Mouse (Mus musculus) midbrain, embryonic 13.5 days (tissue): ENCODE data around the gene Scml4. TPM values are rescaled to one million over a fixed set of nuclear protein-coding genes. Genes with fewer than 3 reads are reported as not detected.

ENCODE experiments used
- ATAC-seq: fragments of 200-750 bp; cut with Nextera tagmentation; 2 replicates; pipeline ENCODE4 v1.8.0; 2017; ENCODE audit warnings: mild to moderate bottlenecking, moderate TSS enrichment, moderate library complexity
- H3K27ac ChIP-seq: fragments of 300-500 bp; sonication (generic); 2 replicates; pipeline ENCODE4 v1.5.1; 2015; ENCODE audit warnings: inconsistent platforms, mild to moderate bottlenecking, moderate library complexity
- H3K27me3 ChIP-seq: fragments of 300-500 bp; sonication (generic); 2 replicates; pipeline ENCODE4 v1.6.1; 2015; ENCODE audit warnings: mild to moderate bottlenecking, inconsistent platforms
- H3K36me3 ChIP-seq: fragments of 300-500 bp; sonication (generic); 2 replicates; pipeline ENCODE4 v1.6.1; 2015; ENCODE audit warnings: mild to moderate bottlenecking, inconsistent platforms
- H3K4me1 ChIP-seq: fragments of 300-500 bp; sonication (generic); replicated peaks from 2 replicates; pipeline ENCODE4 v1.6.1; 2015; ENCODE audit warnings: inconsistent platforms
- H3K4me2 ChIP-seq: fragments of 300-500 bp; sonication (generic); replicated peaks from 2 replicates; pipeline ENCODE4 v1.6.1; 2015; ENCODE audit warnings: moderate library complexity, mild to moderate bottlenecking, inconsistent platforms
- H3K4me3 ChIP-seq: fragments of 300-500 bp; sonication (generic); replicated peaks from 2 replicates; pipeline ENCODE4 v1.5.1; 2015; ENCODE audit warnings: mild to moderate bottlenecking, inconsistent platforms
- H3K9ac ChIP-seq: fragments of 300-500 bp; sonication (generic); replicated peaks from 2 replicates; pipeline ENCODE4 v1.6.1; 2015; ENCODE audit warnings: mild to moderate bottlenecking, inconsistent platforms
- H3K9me3 ChIP-seq: fragments of 300-500 bp; sonication (generic); 2 replicates; pipeline ENCODE4 v1.6.1; 2016; ENCODE audit warnings: mild to moderate bottlenecking, inconsistent platforms
- WGBS: fragments of 180-500 bp; shearing (Covaris S2); methylation state at CpG from one replicate; pipeline ENCODE4 v1.1.7; 2015; 5-methylcytosine and 5-hydroxymethylcytosine counted together
- polyA plus RNA-seq: library from polyadenylated mRNA; unstranded; fragments of >200 nt; fragmentation: Nextera tagmentation; extraction: Ambion mirVana; gene quantifications from 2 replicates; pipeline ENCODE4 v1.2.1, GENCODE M21; 2015

The Scml4 gene
- polyA plus RNA-seq, 1 experiment from 2014 or later: 10.3 TPM

DNA sequence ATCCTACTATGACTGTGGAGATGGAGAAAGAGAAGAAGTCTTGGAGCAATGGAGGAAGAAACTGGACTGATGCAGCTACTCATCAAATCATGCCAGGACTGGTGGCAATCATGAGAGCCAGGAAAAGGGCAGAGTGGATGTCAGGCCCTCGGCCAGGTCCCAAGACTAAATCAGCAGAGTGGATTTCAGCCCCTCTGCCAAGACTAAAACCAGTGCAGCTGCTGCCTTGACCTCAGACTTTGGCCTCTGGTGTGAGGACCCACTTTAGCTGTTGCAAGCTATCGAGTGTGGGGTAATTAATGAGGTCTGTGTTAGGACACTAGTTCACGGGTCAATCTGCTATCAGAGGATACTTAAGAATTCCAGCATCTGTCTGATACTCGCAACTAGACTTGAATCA, 30.2 kb downstream of the Scml4 start:
- WGBS: 85% methylated on average over 4 of the region's 4 CpGs
- Histone ChIP-seq H3K27me3 (no peaks in the 10 kb centered on the region), H3K4me2 (no peak overlapping the region), H3K9ac (no peak overlapping the region), H3K36me3 (no peaks in the 10 kb centered on the region), H3K27ac (no peak overlapping the region), H3K9me3 (no peaks in the 10 kb centered on the region), H3K4me3 (no peak overlapping the region), H3K4me1 (0 out of 2 replicates have a peak, but pooled peaks cover 10% of the 10 kb centered on the region)
- no peak for ATAC-seq

DNA sequence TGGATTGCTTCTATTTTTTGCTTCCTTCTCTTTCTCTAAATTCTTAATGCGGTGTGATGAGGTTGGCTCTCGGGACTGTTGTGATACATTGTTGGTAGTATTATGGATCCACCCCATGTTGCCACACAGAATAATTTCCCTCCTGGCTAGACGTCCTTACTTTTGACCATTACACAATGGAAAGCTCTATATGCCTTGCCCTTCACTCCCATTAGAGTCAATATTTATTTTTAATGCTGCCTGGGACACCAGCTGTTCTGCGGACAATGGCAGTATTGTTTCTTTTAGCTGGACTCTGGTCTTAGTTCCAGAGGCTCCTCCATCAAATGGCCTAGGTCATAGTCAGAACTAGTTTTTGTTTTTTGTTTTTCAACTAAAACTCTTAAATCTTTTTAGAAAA, 32.1 kb downstream of the Scml4 start:
- WGBS: 61% methylated on average over 4 of the region's 4 CpGs
- Histone ChIP-seq H3K4me3 (no peak overlapping the region), H3K27ac (no peak overlapping the region), H3K36me3 (no peaks in the 10 kb centered on the region), H3K4me2 (no peak overlapping the region), H3K27me3 (no peaks in the 10 kb centered on the region), H3K4me1 (0 out of 2 replicates have a peak, but pooled peaks cover 4% of the 10 kb centered on the region), H3K9me3 (no peaks in the 10 kb centered on the region), H3K9ac (no peak overlapping the region)
- no peak for ATAC-seq

DNA sequence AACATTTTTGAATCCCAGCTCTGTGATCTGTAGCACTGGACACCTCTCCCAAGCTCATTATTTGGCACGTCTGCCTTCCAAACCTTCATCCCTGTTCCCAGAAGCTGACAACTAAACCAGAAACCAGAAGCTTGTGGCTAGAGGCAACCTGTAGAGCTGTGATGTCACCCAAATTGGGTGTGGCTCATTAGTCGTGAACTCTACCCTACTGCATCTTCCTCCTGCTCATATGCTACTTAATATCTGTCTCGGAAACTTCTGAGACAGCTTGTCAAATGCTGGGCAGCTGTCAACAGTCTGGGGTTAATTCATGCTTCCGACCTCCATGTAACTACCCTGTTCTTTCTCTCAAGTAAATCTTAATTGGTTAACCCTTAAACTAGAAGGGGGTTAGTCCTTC, 32.8 kb downstream of the Scml4 start:
- 81% methylated on average over 4 of the region's 4 CpGs for WGBS

DNA sequence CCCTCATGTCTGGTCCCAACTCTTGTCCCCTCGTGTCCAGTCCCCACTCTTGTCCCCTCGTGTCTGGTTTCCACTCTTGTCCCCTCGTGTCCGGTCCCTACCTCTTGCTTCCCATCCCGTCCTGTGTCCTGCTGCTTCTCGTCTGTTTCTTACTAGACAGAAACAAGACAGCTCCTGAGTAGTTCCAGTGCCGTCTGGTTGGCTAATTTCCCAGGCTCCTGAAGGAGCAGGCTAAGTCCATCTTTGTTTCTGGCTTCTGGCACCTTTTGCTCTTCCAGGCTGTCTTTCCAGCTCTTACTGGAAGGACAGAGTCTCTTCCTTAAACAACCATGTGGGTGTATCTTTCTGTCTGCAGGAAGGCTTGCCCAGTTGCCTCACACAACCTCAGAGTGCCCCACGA, 33.7 kb downstream of the Scml4 start:
- H3K27me3 ChIP-seq: no peaks in the 10 kb centered on the region
- WGBS: 83% methylated on average over 8 of the region's 8 CpGs
- 0 out of 2 replicates have a peak, but pooled peaks cover 3% of the 10 kb centered on the region for H3K4me1 ChIP-seq
- H3K9me3 ChIP-seq: no peaks in the 10 kb centered on the region
- no peak overlapping the region for H3K4me3 ChIP-seq
- no peak overlapping the region for H3K27ac ChIP-seq
- H3K9ac ChIP-seq: no peak overlapping the region
- no peak for ATAC-seq
- H3K36me3 ChIP-seq: no peaks in the 10 kb centered on the region
- no peak overlapping the region for H3K4me2 ChIP-seq

More for the DNA sequence above, 32.8 kb downstream of the Scml4 start:
- Histone ChIP-seq H3K9me3 (no peaks in the 10 kb centered on the region), H3K4me3 (no peak overlapping the region), H3K9ac (no peak overlapping the region), H3K27ac (no peak overlapping the region), H3K4me1 (0 out of 2 replicates have a peak, but pooled peaks cover 3% of the 10 kb centered on the region), H3K36me3 (no peaks in the 10 kb centered on the region), H3K4me2 (no peak overlapping the region), H3K27me3 (no peaks in the 10 kb centered on the region)
- ATAC-seq: no peak

DNA sequence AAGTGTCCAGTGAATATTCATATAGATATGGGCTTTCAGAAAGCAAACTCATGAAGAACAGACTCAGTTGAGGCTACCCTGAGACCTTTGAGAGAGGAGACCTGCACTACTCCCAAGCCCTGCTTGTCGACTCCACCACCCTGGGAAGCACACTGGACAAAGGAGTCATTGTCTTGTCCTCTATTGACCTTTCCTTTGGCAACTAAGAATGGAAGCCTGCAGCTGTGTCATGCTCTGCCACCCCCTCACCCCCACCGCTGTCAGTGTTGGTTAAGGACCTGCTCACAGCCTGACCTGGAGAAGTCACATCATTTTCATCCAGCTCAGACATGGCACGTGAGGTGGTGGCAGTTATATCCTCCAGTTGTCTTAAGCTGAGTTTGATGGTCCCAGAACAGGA, 34.1 kb downstream of the Scml4 start:
- no peak overlapping the region for H3K9ac ChIP-seq
- no peaks in the 10 kb centered on the region for H3K9me3 ChIP-seq
- 40% methylated on average over 3 of the region's 3 CpGs for WGBS
- H3K4me2 ChIP-seq: no peak overlapping the region
- H3K27ac ChIP-seq: no peak overlapping the region
- H3K4me3 ChIP-seq: no peak overlapping the region
- H3K36me3 ChIP-seq: no peaks in the 10 kb centered on the region
- no peaks in the 10 kb centered on the region for H3K27me3 ChIP-seq
- H3K4me1 ChIP-seq: 0 out of 2 replicates have a peak, but pooled peaks cover 3% of the 10 kb centered on the region
- no peak for ATAC-seq

DNA sequence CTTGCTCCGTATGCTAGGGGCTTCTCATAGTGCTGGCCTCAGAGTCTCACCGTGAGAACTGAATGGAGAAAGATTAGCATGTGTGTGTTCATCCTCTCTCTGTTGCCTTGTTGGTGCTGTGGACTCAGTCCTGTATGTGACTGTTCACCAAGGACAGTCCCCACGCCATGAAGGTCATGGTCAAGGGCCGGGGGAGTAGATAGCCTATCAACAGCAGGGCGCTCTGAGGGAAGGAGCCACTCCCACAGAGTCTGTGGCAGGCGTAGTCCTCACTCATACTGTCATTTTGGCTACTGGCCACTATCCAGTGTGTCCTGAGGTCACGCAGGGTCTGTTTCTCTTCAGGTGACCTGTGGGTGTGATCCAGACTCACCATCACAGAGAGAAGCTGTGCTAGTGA, 34.5 kb downstream of the Scml4 start:
- Histone ChIP-seq H3K9ac (no peak overlapping the region), H3K9me3 (no peaks in the 10 kb centered on the region), H3K4me1 (0 out of 2 replicates have a peak, but pooled peaks cover 3% of the 10 kb centered on the region), H3K36me3 (no peaks in the 10 kb centered on the region), H3K4me3 (no peak overlapping the region), H3K4me2 (no peak overlapping the region), H3K27ac (no peak overlapping the region), H3K27me3 (no peaks in the 10 kb centered on the region)
- 85% methylated on average over 7 of the region's 7 CpGs for WGBS
- ATAC-seq: no peak

DNA sequence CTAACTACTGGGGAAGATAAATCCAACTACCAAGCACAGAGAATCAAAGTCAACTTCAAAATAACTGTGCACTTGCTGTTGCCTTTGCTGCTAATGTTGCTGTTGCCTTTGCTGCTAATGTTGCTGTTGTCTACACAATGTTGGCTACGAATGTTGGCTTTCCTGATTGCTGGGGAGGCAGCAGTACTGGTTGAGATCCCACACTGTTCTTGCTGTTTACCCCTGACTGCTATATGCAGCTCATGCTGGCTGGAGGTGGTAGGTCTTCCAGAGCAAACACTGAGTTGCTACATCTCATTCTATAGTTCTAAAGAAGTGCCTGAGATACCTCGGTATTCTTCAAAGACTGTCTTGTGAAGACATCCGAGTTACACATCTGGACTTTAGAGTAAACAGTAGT, 36.5 kb downstream of the Scml4 start:
- no peak overlapping the region for H3K27ac ChIP-seq
- H3K4me3 ChIP-seq: no peak overlapping the region
- no peaks in the 10 kb centered on the region for H3K36me3 ChIP-seq
- no peaks in the 10 kb centered on the region for H3K27me3 ChIP-seq
- no peaks in the 10 kb centered on the region for H3K9me3 ChIP-seq
- ATAC-seq: no peak
- WGBS: 92% methylated on average over 3 of the region's 3 CpGs
- H3K9ac ChIP-seq: no peak overlapping the region
- H3K4me1 ChIP-seq: 0 out of 2 replicates have a peak, but pooled peaks cover 3% of the 10 kb centered on the region
- no peak overlapping the region for H3K4me2 ChIP-seq

DNA sequence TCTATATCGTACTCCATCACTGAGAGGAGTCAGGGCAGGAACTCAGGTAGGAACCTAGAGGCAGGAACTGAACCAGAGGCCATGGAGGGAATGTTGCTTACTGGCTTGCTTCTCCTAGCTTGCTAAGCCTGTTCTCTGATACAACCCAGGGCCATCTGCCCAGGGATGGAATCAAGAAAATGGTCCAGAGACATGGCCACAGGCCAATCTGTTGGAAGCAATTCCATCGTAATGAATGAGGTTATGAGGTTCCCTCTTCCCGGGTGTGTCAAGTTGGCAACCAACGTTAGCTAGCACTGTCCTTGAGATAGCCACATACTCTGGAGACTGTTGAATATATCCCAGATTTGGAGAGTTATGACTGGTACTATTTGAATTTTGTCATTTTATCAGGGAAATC, 37.0 kb downstream of the Scml4 start:
- no peak overlapping the region for H3K4me2 ChIP-seq
- no peaks in the 10 kb centered on the region for H3K27me3 ChIP-seq
- H3K9ac ChIP-seq: no peak overlapping the region
- no peaks in the 10 kb centered on the region for H3K9me3 ChIP-seq
- 0 out of 2 replicates have a peak, but pooled peaks cover 3% of the 10 kb centered on the region for H3K4me1 ChIP-seq
- no peak overlapping the region for H3K4me3 ChIP-seq
- H3K27ac ChIP-seq: no peak overlapping the region
- WGBS: 87% methylated on average over 4 of the region's 4 CpGs
- no peak for ATAC-seq
- H3K36me3 ChIP-seq: no peaks in the 10 kb centered on the region

DNA sequence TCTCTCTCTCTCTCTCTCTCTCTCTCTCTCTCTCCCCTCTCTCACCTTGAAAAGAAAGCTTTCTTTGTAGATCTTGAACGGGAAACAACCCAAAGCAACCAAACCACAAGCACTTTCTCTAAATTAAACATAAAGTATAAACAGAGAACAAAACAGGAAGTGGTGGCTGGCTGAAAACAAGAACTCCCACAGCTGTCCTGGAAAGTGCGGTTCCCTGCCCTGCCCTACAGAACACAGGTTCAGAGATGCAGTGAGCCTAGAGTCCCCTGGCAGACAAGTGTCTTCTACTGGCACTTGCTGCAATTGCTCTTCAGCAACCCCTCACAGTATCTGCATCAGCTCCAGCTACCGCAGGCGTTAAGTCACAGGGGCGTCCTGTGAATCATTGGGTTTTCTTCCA, 37.5 kb downstream of the Scml4 start:
- no peak overlapping the region for H3K4me3 ChIP-seq
- 0 out of 2 replicates have a peak, but pooled peaks cover 3% of the 10 kb centered on the region for H3K4me1 ChIP-seq
- no peak overlapping the region for H3K27ac ChIP-seq
- no peak for ATAC-seq
- H3K9me3 ChIP-seq: no peaks in the 10 kb centered on the region
- H3K36me3 ChIP-seq: no peaks in the 10 kb centered on the region
- H3K9ac ChIP-seq: no peak overlapping the region
- no peaks in the 10 kb centered on the region for H3K27me3 ChIP-seq
- WGBS: 90% methylated on average over 5 of the region's 5 CpGs
- no peak overlapping the region for H3K4me2 ChIP-seq

DNA sequence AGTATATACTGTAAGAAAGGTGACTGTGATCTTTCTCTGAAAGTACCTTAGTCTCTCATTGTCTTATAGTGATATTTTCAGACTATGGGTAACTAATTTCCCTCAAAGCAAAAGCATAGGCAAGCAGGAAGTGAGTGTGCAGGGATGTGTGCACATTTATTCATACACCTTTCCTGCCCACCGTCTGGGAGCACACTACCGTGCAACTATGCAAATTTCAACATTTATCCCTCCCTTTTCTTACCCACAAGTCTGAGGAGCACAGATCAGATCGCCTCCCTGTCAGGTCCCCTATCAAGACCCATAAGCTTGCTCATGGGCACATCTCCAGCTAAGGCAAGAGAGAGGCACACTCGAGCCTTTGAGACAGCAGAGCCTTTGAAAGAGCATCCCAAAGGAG, 41.2 kb downstream of the Scml4 start:
- no peak overlapping the region for H3K4me2 ChIP-seq
- no peaks in the 10 kb centered on the region for H3K36me3 ChIP-seq
- no peak for ATAC-seq
- WGBS: 80% methylated on average over 4 of the region's 4 CpGs
- no peaks in the 10 kb centered on the region for H3K9me3 ChIP-seq
- H3K27ac ChIP-seq: no peak overlapping the region
- H3K4me3 ChIP-seq: no peak overlapping the region
- no peaks in the 10 kb centered on the region for H3K27me3 ChIP-seq
- H3K9ac ChIP-seq: no peak overlapping the region
- H3K4me1 ChIP-seq: no peaks in the 10 kb centered on the region

DNA sequence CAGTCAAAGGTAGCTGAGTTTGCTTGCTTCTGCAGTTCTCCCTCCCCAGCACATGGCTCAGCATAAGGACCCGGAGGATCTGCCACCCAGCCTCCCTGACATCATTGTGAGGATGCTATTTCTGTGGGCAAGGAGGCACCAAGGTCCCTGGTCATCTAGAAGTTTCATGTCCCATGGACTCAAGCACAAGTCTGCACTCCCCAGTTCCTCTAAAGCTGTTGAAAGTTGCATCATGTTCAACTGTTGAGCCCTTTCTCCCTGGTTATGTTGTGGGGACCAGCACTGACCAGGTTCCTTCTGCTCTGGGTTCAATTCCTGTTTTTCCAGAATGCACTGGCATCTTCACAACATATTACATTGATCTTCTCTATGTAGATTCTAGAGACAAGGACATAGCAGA, 42.9 kb downstream of the Scml4 start:
- Histone ChIP-seq H3K36me3 (no peaks in the 10 kb centered on the region), H3K27me3 (no peaks in the 10 kb centered on the region), H3K4me3 (no peak overlapping the region), H3K4me2 (no peak overlapping the region), H3K9ac (no peak overlapping the region), H3K9me3 (no peaks in the 10 kb centered on the region), H3K4me1 (no peaks in the 10 kb centered on the region), H3K27ac (no peak overlapping the region)
- ATAC-seq: no peak
- 93% methylated on average over 1 of the region's 1 CpGs for WGBS

DNA sequence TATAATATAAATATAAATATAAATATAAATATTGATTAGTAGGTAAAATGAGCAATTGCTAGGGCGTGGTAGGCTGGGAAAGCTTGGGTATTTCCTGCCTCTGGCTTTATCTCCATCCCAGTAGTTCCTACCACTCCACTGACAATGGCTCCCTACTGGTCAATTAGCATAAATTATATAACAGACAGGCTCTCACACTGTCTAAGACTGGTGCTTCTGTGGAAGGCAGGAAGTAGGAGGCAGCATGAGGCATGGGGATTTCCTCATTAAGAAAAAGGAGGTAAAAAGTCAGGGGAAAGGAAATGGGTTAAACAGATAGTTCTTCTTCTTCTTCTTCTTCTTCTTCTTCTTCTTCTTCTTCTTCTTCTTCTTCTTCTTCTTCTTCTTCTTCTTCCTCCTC, 48.4 kb downstream of the Scml4 start:
- WGBS: 88% methylated on average over 1 of the region's 1 CpGs
- ATAC-seq: no peak
- H3K4me2 ChIP-seq: no peak overlapping the region

DNA sequence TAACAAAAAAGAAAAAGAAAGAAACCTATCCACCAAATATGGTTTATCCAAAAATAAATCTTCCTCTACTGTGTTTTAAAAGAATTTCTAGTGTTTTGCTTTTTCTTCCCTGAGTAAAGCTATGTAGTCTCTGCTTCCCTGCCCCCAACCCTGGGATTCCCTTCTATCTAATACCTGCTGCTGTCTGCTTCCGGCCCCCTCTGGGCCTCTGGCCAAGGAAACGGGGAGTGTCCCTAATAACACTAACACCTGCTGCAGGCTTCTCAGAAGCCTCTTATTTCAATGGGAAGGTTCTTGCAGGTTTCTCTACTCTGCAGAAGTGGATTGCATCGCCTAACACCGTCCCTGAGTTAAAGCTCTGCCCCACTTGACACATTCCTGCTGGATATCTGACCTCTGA, 50.4 kb downstream of the Scml4 start:
- Histone ChIP-seq H3K9ac (no peak overlapping the region), H3K4me3 (no peak overlapping the region), H3K27ac (no peak overlapping the region), H3K4me1 (peaks cover 4% of the 10 kb centered on the region; the same call in 1 of the 2 replicates), H3K27me3 (no peaks in the 10 kb centered on the region), H3K4me2 (no peak overlapping the region), H3K9me3 (no peaks in the 10 kb centered on the region), H3K36me3 (no peaks in the 10 kb centered on the region)
- ATAC-seq: no peak
- WGBS: 59% methylated on average over 4 of the region's 4 CpGs

More for the DNA sequence above, 48.4 kb downstream of the Scml4 start:
- Histone ChIP-seq H3K4me1 (peaks cover 4% of the 10 kb centered on the region; the same call in 1 of the 2 replicates), H3K4me3 (no peak overlapping the region), H3K9ac (no peak overlapping the region), H3K27ac (no peak overlapping the region), H3K27me3 (no peaks in the 10 kb centered on the region), H3K36me3 (no peaks in the 10 kb centered on the region), H3K9me3 (no peaks in the 10 kb centered on the region)
